Mouse (Mus musculus) neural tube, embryonic 14.5 days (tissue): ENCODE results near the gene Nhlrc3. TPM values are rescaled to one million over a fixed set of nuclear protein-coding genes. Genes with fewer than 3 reads are reported as not detected.

Experiments
- ATAC-seq: fragments of 200-750 bp; cut with Nextera tagmentation; 2 replicates; pipeline ENCODE4 v1.8.0; 2017; ENCODE audit warnings: low read depth, mild to moderate bottlenecking, moderate TSS enrichment, moderate library complexity
- H3K27ac ChIP-seq: fragments of 300-500 bp; sonication (generic); 2 replicates; pipeline ENCODE4 v1.5.1; 2014; ENCODE audit warnings: low read depth, mild to moderate bottlenecking, control low read depth, low read length, moderate library complexity, mixed read lengths
- H3K27me3 ChIP-seq: fragments of 300-500 bp; sonication (generic); 2 replicates; pipeline ENCODE4 v1.6.1; 2014; ENCODE audit warnings: low read length; ENCODE audit not compliant: control insufficient read depth, insufficient read depth
- H3K36me3 ChIP-seq: fragments of 300-500 bp; sonication (generic); 2 replicates; pipeline ENCODE4 v1.6.1; 2014; ENCODE audit warnings: low read length, mixed read lengths; ENCODE audit not compliant: control insufficient read depth, insufficient read depth
- H3K4me1 ChIP-seq: fragments of 300-500 bp; sonication (generic); 2 replicates; pipeline ENCODE4 v1.6.1; 2014; ENCODE audit warnings: low read length; ENCODE audit not compliant: control insufficient read depth, insufficient read depth
- H3K4me2 ChIP-seq: fragments of 300-500 bp; sonication (generic); 2 replicates; pipeline ENCODE4 v1.6.1; 2014; ENCODE audit warnings: mild to moderate bottlenecking, low read depth, low read length, control low read depth
- H3K4me3 ChIP-seq: fragments of 300-500 bp; sonication (generic); 2 replicates; pipeline ENCODE4 v1.5.1; 2014; ENCODE audit warnings: low read depth, low read length, control low read depth, mixed read lengths
- H3K9ac ChIP-seq: fragments of 300-500 bp; sonication (generic); replicated peaks from 2 replicates; pipeline ENCODE4 v1.6.1; 2014; ENCODE audit warnings: low read depth, mild to moderate bottlenecking, control low read depth, low read length, mixed read lengths
- H3K9me3 ChIP-seq: fragments of 300-500 bp; sonication (generic); 2 replicates; pipeline ENCODE4 v1.6.1; 2016; ENCODE audit warnings: low read length; ENCODE audit not compliant: control insufficient read depth
- WGBS: fragments of 180-500 bp; shearing (Covaris S2); extraction: QIAGEN DNeasy Blood & Tissue Kit; methylation state at CpG from one replicate; pipeline ENCODE4 v1.1.7; 2014; 5-methylcytosine and 5-hydroxymethylcytosine counted together
- polyA plus RNA-seq: library from polyadenylated mRNA; unstranded; fragments of >200 nt; fragmentation: Nextera tagmentation; extraction: Ambion mirVana; gene quantifications from 2 replicates; pipeline ENCODE4 v1.2.1, GENCODE M21; 2014

Gene Nhlrc3
- polyA plus RNA-seq: 9.9 and 12.0 TPM in 2 replicates

- under 1% methylated on average over 51 of the region's 52 CpGs for WGBS
- Histone ChIP-seq H3K4me1 (peaks cover 31% of the 10 kb centered on the region), H3K4me3 (peak within 1 kb of the TSS; percentile 81)
These were observed at the start of gene Nhlrc3, which contains the start of gene Proser1 for GRCm38 (mm10) chr3:53463046-53463764. Gene Nhlrc3 (minus strand): TSS chr3:53463332. Gene Proser1 (plus strand): TSS chr3:53463666.

GRCm38 (mm10) chr3:53502428-53502827, 39.3 kb upstream of the Nhlrc3 start:
- Histone ChIP-seq H3K4me3 (no peak overlapping the region), H3K27me3 (no peaks in the 10 kb centered on the region), H3K27ac (no peak overlapping the region), H3K4me2 (no peak overlapping the region), H3K9me3 (no peaks in the 10 kb centered on the region), H3K4me1 (no peaks in the 10 kb centered on the region), H3K9ac (no peak overlapping the region), H3K36me3 (no peaks in the 10 kb centered on the region)
- ATAC-seq: peak; percentile 61; the same call in 1 of the 2 replicates
- WGBS: 79% methylated on average over 6 of the region's 6 CpGs

More at GRCm38 (mm10) chr3:53463046-53463764, at the start of gene Nhlrc3, which contains the start of gene Proser1:
- peak; percentile 99 for ATAC-seq
- Histone ChIP-seq H3K36me3 (peaks cover 8% of the 10 kb centered on the region; the same call in 1 of the 2 replicates), H3K4me2 (peak within 1 kb of the TSS; percentile 66), H3K27me3 (no peaks in the 10 kb centered on the region), H3K9me3 (no peaks in the 10 kb centered on the region), H3K9ac (peak within 1 kb of the TSS; percentile 74), H3K27ac (peak within 1 kb of the TSS; percentile 93)

GRCm38 (mm10) chr3:53498351-53498905, 35.3 kb upstream of the Nhlrc3 start:
- no peak for ATAC-seq
- 72% methylated on average over 6 of the region's 6 CpGs for WGBS
- no peak overlapping the region for H3K27ac ChIP-seq
- no peak overlapping the region for H3K4me3 ChIP-seq
- H3K36me3 ChIP-seq: no peaks in the 10 kb centered on the region
- no peak overlapping the region for H3K4me2 ChIP-seq
- no peak overlapping the region for H3K9ac ChIP-seq
- H3K27me3 ChIP-seq: no peaks in the 10 kb centered on the region
- no peaks in the 10 kb centered on the region for H3K4me1 ChIP-seq
- H3K9me3 ChIP-seq: no peaks in the 10 kb centered on the region

GRCm38 (mm10) chr3:53488353-53488752, 25.2 kb upstream of the Nhlrc3 start, which contains the start of gene Stoml3:
Gene Stoml3 (plus strand): TSS chr3:53488653.
- no peak for ATAC-seq
- no peaks in the 10 kb centered on the region for H3K27me3 ChIP-seq
- WGBS: 79% methylated on average over 6 of the region's 6 CpGs

GRCm38 (mm10) chr3:53486996-53487576, 24.0 kb upstream of the Nhlrc3 start:
- 80% methylated on average over 9 of the region's 9 CpGs for WGBS
- no peak overlapping the region for H3K27ac ChIP-seq
- no peak overlapping the region for H3K9ac ChIP-seq
- H3K4me1 ChIP-seq: no peaks in the 10 kb centered on the region
- no peaks in the 10 kb centered on the region for H3K27me3 ChIP-seq
- no peaks in the 10 kb centered on the region for H3K9me3 ChIP-seq
- H3K4me3 ChIP-seq: no peak overlapping the region
- ATAC-seq: no peak
- no peak overlapping the region for H3K4me2 ChIP-seq
- H3K36me3 ChIP-seq: 0 out of 2 replicates have a peak, but pooled peaks cover 3% of the 10 kb centered on the region

More at GRCm38 (mm10) chr3:53488353-53488752, 25.2 kb upstream of the Nhlrc3 start, which contains the start of gene Stoml3:
- Histone ChIP-seq H3K4me1 (no peaks in the 10 kb centered on the region), H3K9ac (no peak within 1 kb of the TSS), H3K4me2 (no peak within 1 kb of the TSS), H3K4me3 (no peak within 1 kb of the TSS), H3K36me3 (no peaks in the 10 kb centered on the region), H3K9me3 (no peaks in the 10 kb centered on the region), H3K27ac (no peak within 1 kb of the TSS)

GRCm38 (mm10) chr3:53486561-53486960, 23.4 kb upstream of the Nhlrc3 start:
- Histone ChIP-seq H3K27ac (no peak overlapping the region), H3K9me3 (no peaks in the 10 kb centered on the region), H3K9ac (no peak overlapping the region), H3K4me2 (no peak overlapping the region), H3K27me3 (no peaks in the 10 kb centered on the region), H3K36me3 (0 out of 2 replicates have a peak, but pooled peaks cover 7% of the 10 kb centered on the region), H3K4me3 (no peak overlapping the region), H3K4me1 (no peaks in the 10 kb centered on the region)
- WGBS: 84% methylated on average over 10 of the region's 10 CpGs
- ATAC-seq: no peak

GRCm38 (mm10) chr3:53483414-53484059, 20.4 kb upstream of the Nhlrc3 start:
- 94% methylated on average over 8 of the region's 8 CpGs for WGBS
- Histone ChIP-seq H3K9me3 (no peaks in the 10 kb centered on the region), H3K27ac (no peak overlapping the region), H3K36me3 (peaks cover 25% of the 10 kb centered on the region), H3K9ac (no peak overlapping the region), H3K27me3 (no peaks in the 10 kb centered on the region), H3K4me3 (no peak overlapping the region), H3K4me2 (no peak overlapping the region), H3K4me1 (no peaks in the 10 kb centered on the region)
- ATAC-seq: no peak

- Histone ChIP-seq H3K36me3 (peaks cover 53% of the 10 kb centered on the region), H3K4me1 (no peaks in the 10 kb centered on the region), H3K4me2 (no peak overlapping the region), H3K4me3 (no peak overlapping the region), H3K9ac (no peak overlapping the region), H3K27ac (no peak overlapping the region), H3K27me3 (no peaks in the 10 kb centered on the region), H3K9me3 (no peaks in the 10 kb centered on the region)
- ATAC-seq: no peak
- WGBS: 95% methylated on average over 30 of the region's 30 CpGs
These were observed 15.4 kb upstream of the Nhlrc3 start for GRCm38 (mm10) chr3:53478419-53479046.
